ENCODE assay signal across 12 mouse cellular contexts in the genomic region with DNA sequence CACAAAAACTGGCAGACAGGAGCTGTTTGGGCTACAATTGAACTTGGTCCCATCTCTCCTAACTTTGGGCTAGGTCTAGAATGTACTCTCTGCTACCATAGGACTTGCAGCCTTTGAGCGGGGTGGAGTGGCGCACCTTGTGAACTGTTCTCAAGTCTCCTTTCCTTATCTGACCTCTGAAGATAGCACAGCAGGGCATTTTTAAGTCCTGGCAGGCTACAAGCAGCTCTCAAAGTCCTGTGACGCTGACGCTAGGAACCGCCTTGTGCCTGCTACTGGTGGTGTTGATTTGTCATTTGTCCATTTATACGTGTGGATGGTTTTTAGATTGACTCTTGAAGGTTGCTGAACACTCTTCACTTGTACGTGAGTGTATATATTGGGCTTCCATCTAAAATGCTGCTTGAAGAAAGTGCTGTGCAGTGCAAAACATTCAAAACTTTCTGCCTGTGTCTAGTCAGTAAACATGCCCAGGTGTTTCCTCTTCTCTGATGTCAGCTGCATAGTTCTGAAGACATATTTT. TPM values are rescaled to one million over a fixed set of nuclear protein-coding genes. Genes with fewer than 3 reads are reported as not detected.
DNase-seq lines count a peak whose midpoint lies in the region; ATAC-seq and TF ChIP-seq lines count a peak whose summit lies in the region.
"Had no signal": no experiment of that assay in that cellular context is flagged by ENCODE, and none has a peak within 500 bp of the region (broad histone marks: within the 10 kb centered on the region; RNA-seq: fewer than 3 reads in every experiment).

No protein-coding gene starts in this region.

- TF ChIP-seq CTCF in small intestine, adult 2 months (IDR thresholded peaks at IDR 0.05; ENCODE audit: extremely low read depth, insufficient read length, insufficient replicate concordance, low read depth, low read length) = no peak

- H3K9ac ChIP-seq in heart, embryonic 14.5 days (ENCODE audit: low read length) = no peak overlapping the region
- H3K9ac ChIP-seq in kidney, embryonic 15.5 days = no peak overlapping the region
- no peak overlapping the region for H3K9ac ChIP-seq in hindbrain, embryonic 13.5 days
- H3K9ac ChIP-seq: forebrain, embryonic 15.5 days had no signal

- H3K9me3 ChIP-seq in heart, embryonic 14.5 days (ENCODE audit: control insufficient read depth, low read length) = no peaks in the 10 kb centered on the region
- H3K9me3 ChIP-seq in kidney, embryonic 15.5 days (replicated peaks) = no peaks in the 10 kb centered on the region
- H3K9me3 ChIP-seq in hindbrain, embryonic 13.5 days = no peaks in the 10 kb centered on the region
- H3K9me3 ChIP-seq: forebrain, embryonic 15.5 days had no signal

- H3K4me3 ChIP-seq in heart, embryonic 14.5 days (ENCODE audit: control insufficient read depth in 1 of 2, insufficient read depth in 1 of 2, low read depth in 1 of 2, low read length in 2 of 2) = no peak overlapping the region
- no peak overlapping the region for H3K4me3 ChIP-seq in kidney, embryonic 15.5 days (replicated peaks)
- H3K4me3 ChIP-seq in small intestine, adult 2 months (ENCODE audit: low read depth, low read length) = no peak overlapping the region
- H3K4me3 ChIP-seq in hindbrain, embryonic 13.5 days = no peak overlapping the region
- H3K4me3 ChIP-seq: forebrain, embryonic 15.5 days had no signal

- 31% methylated on average over 7 of the region's 7 CpGs for WGBS in heart, embryonic 14.5 days
- 79% methylated on average over 7 of the region's 7 CpGs for WGBS in kidney, embryonic 15.5 days
- WGBS in small intestine, adult 2 months = 35% methylated on average over 7 of the region's 7 CpGs
- 93% methylated on average over 7 of the region's 7 CpGs for WGBS in hindbrain, embryonic 13.5 days

- intact Hi-C loops in heart, postnatal 25 days (cut with DNase I) = loop anchor here (5.0 kb wide), 1 partner anchor 42 kb away; no protein-coding TSS in a partner anchor

- peak overlapping the region; percentile 62 to 72 for H3K27ac ChIP-seq in heart, embryonic 14.5 days (replicated peaks in 1 of 2; ENCODE audit: control insufficient read depth in 1 of 2, insufficient read depth in 1 of 2, low read depth in 2 of 2, low read length in 2 of 2)
- peak overlapping the region; percentile 11; the same call in 1 of the 2 replicates for H3K27ac ChIP-seq in kidney, embryonic 15.5 days
- peak overlapping the region; percentile 62 for H3K27ac ChIP-seq in small intestine, adult 2 months (ENCODE audit: insufficient read depth, low read depth, low read length)
- no peak overlapping the region for H3K27ac ChIP-seq in hindbrain, embryonic 13.5 days
- H3K27ac ChIP-seq: forebrain, embryonic 15.5 days had no signal

- ATAC-seq in heart, embryonic 14.5 days (ENCODE audit: insufficient number of reproducible peaks, insufficient read depth, low FRiP score, low read depth) = no peak
- ATAC-seq in CD4-positive, CD25-positive, alpha-beta regulatory T cell, adult 4 months = peak; percentile 65
- no peak for ATAC-seq in kidney, embryonic 15.5 days (replicated peaks; ENCODE audit: low FRiP score)
- ATAC-seq in hindbrain, embryonic 13.5 days (ENCODE audit: low FRiP score) = no peak
- ATAC-seq: forebrain, embryonic 15.5 days; hindbrain, embryonic 16.5 days had no signal

- H3K27me3 ChIP-seq in heart, embryonic 14.5 days (ENCODE audit: control insufficient read depth, insufficient read depth, low read length) = no peaks in the 10 kb centered on the region
- H3K27me3 ChIP-seq in kidney, embryonic 15.5 days = no peaks in the 10 kb centered on the region
- H3K27me3 ChIP-seq in small intestine, adult 2 months (ENCODE audit: control insufficient read depth, insufficient read depth, low read length) = no peaks in the 10 kb centered on the region
- H3K27me3 ChIP-seq in hindbrain, embryonic 13.5 days = no peaks in the 10 kb centered on the region
- H3K27me3 ChIP-seq: forebrain, embryonic 15.5 days had no signal

- DNase-seq in heart, postnatal 25 days (ENCODE audit: low spot score) = no peak
- DNase-seq in right cerebral cortex, postnatal 36 days (ENCODE audit: low spot score in 2 of 2) = no peak
- DNase-seq in urinary bladder, postnatal 14 days (ENCODE audit: low spot score) = no peak
- DNase-seq: adrenal gland, postnatal 10 days; cerebellum, postnatal 36 days had no signal

- peaks cover 3 to 25% of the 10 kb centered on the region in 2 experiments for H3K4me1 ChIP-seq in heart, embryonic 14.5 days (ENCODE audit: control insufficient read depth in 2 of 2, insufficient read depth in 2 of 2, low read length in 2 of 2)
- no peaks in the 10 kb centered on the region for H3K4me1 ChIP-seq in kidney, embryonic 15.5 days
- H3K4me1 ChIP-seq in small intestine, adult 2 months (ENCODE audit: control insufficient read depth, insufficient read depth, insufficient read length, low read length) = no peaks in the 10 kb centered on the region
- H3K4me1 ChIP-seq in hindbrain, embryonic 13.5 days (replicated peaks) = no peaks in the 10 kb centered on the region
- H3K4me1 ChIP-seq: forebrain, embryonic 15.5 days had no signal

- H3K4me2 ChIP-seq in heart, embryonic 14.5 days (ENCODE audit: low read length) = no peak overlapping the region
- no peak overlapping the region for H3K4me2 ChIP-seq in kidney, embryonic 15.5 days
- no peak overlapping the region for H3K4me2 ChIP-seq in hindbrain, embryonic 13.5 days
- H3K4me2 ChIP-seq: forebrain, embryonic 15.5 days had no signal

- H3K36me3 ChIP-seq in heart, embryonic 14.5 days (ENCODE audit: control insufficient read depth, insufficient read depth, low read length) = peaks cover 20% of the 10 kb centered on the region
- H3K36me3 ChIP-seq in kidney, embryonic 15.5 days = peaks cover 78% of the 10 kb centered on the region
- peaks cover 39% of the 10 kb centered on the region for H3K36me3 ChIP-seq in small intestine, adult 2 months (ENCODE audit: control insufficient read depth, insufficient read depth, low read length)
- peaks cover 40% of the 10 kb centered on the region for H3K36me3 ChIP-seq in hindbrain, embryonic 13.5 days

- no peak for TF ChIP-seq POLR2A in small intestine, adult 2 months (IDR thresholded peaks at IDR 0.05; ENCODE audit: low read depth, low read length)

RNA-seq across cellular contexts. Expression of a gene that starts 13.9 kb away (rescaled TPM):
- polyA plus RNA-seq in heart, embryonic 14.5 days (2014; fragmentation: Nextera tagmentation; extraction: Ambion mirVana) = 65.6 and 71.9 TPM in 2 replicates
- total RNA-seq in heart, postnatal 25 days (2021) = 10 to 100 TPM; 32.8 to 36.6 TPM
- polyA plus RNA-seq in CD4-positive, CD25-positive, alpha-beta regulatory T cell, adult 4 months (2017; shearing (Covaris generic)) = 10 to 100 TPM; 33.9 to 42.3 TPM
- polyA plus RNA-seq in kidney, embryonic 15.5 days (2015; fragmentation: Nextera tagmentation; extraction: Ambion mirVana) = 131 and 133 TPM in 2 replicates
- polyA plus RNA-seq in small intestine, adult 2 months (2012; rRNA removed) = 86.2 and 157 TPM in 2 replicates
- 102 TPM in 2 replicates for polyA plus RNA-seq in hindbrain, embryonic 13.5 days (2015; fragmentation: Nextera tagmentation; extraction: Ambion mirVana)
